Mouse (Mus musculus) hindbrain, embryonic 12.5 days (tissue): ENCODE results near the gene Trim38. TPM values are rescaled to one million over a fixed set of nuclear protein-coding genes. Genes with fewer than 3 reads are reported as not detected.

Experiments used
- ATAC-seq: fragments of 200-750 bp; cut with Nextera tagmentation; 2 replicates; pipeline ENCODE4 v1.8.0; 2017; ENCODE audit warnings: moderate TSS enrichment; ENCODE audit not compliant: low FRiP score
- H3K27ac ChIP-seq: fragments of 300-500 bp; sonication (generic); 2 replicates; pipeline ENCODE4 v1.5.1; 2016; ENCODE audit warnings: mild to moderate bottlenecking
- H3K27me3 ChIP-seq: fragments of 300-500 bp; sonication (generic); 2 replicates; pipeline ENCODE4 v1.6.1; 2016; ENCODE audit warnings: mild to moderate bottlenecking
- H3K36me3 ChIP-seq: fragments of 300-500 bp; sonication (generic); 2 replicates; pipeline ENCODE4 v1.6.1; 2016; ENCODE audit warnings: mild to moderate bottlenecking
- H3K4me1 ChIP-seq: fragments of 300-500 bp; sonication (generic); 2 replicates; pipeline ENCODE4 v1.6.1; 2016
- H3K4me2 ChIP-seq: fragments of 300-500 bp; sonication (generic); replicated peaks from 2 replicates; pipeline ENCODE4 v1.6.1; 2016; ENCODE audit warnings: mild to moderate bottlenecking
- H3K4me3 ChIP-seq: fragments of 300-500 bp; sonication (generic); 2 replicates; pipeline ENCODE4 v1.5.1; 2016; ENCODE audit warnings: mild to moderate bottlenecking
- H3K9ac ChIP-seq: fragments of 300-500 bp; sonication (generic); 2 replicates; pipeline ENCODE4 v1.6.1; 2016; ENCODE audit warnings: mild to moderate bottlenecking, moderate library complexity
- H3K9me3 ChIP-seq: fragments of 300-500 bp; sonication (generic); replicated peaks from 2 replicates; pipeline ENCODE4 v1.6.1; 2016; ENCODE audit warnings: mild to moderate bottlenecking
- WGBS: fragments of 180-500 bp; shearing (Covaris S2); methylation state at CpG from one replicate; pipeline ENCODE4 v1.1.7; 2016; 5-methylcytosine and 5-hydroxymethylcytosine counted together
- polyA plus RNA-seq: library from polyadenylated mRNA; unstranded; fragments of >200 nt; fragmentation: Nextera tagmentation; extraction: Ambion mirVana; gene quantifications from 2 replicates; pipeline ENCODE4 v1.2.1, GENCODE M21; 2016

Gene Trim38
- polyA plus RNA-seq, 1 experiment from 2014 or later = not detected

DNA sequence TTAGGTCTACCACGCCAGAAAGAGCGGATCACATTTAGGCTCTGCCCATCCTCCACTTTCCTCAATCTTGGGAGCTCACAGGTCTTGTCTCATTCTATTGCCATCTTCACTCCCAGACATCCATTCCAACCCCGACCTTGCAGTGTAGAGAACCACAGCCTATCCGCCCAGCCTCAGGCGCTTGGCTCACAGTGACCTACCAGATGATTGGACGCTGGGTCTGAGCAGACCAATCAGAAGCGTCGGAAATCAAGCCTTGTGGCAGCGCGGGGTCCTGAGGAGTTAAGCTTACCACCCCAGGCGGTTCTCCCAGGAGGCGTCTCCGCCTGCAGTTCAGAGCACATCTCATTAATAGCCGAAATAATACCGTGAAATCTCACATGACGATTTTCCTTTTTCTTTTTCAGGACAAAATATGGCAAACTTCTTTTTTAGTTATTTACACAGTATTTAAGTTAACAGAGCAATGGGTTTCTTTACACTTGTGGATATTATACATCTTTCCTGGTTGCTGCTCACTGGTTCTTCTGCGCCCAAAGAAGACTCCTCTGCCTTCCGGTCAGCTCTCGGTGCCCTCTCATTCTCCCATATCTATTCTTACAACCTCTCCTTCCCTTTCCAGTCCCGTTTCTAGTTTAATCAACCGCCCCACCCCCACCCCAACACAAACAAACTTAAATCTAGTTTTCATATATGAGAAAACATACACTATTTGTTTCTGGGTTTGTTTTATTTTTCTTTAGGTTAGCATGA lies 3.0 kb downstream of the Trim38 start:
- peak; percentile 85 for ATAC-seq
- no peak overlapping the region for H3K4me3 ChIP-seq
- WGBS = 23% methylated on average over 21 of the region's 21 CpGs

DNA sequence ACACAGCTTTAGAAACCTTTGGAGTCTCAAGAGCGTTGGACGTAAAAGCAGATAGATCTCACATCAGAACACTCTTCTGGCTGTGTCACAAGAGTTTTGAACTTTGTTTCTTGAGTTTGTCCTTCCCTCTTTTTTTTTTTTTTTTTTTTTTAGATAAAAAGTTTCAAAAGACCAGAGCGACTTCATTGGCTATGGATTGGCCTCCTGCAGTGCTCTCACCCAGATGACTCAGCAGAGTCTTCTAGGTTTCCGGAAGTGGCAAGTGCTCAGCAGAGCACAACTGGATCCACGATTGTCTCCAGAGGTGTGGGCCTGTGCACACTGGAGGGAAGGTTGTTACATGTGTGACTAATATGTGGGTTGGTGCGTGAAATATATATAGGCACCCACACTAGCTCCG lies 8.6 kb downstream of the Trim38 start:
- H3K36me3 ChIP-seq = no peaks in the 10 kb centered on the region

More for the DNA sequence above, 3.0 kb downstream of the Trim38 start:
- Histone ChIP-seq H3K4me2 (peak overlapping the region; percentile 38), H3K9ac (no peak overlapping the region), H3K36me3 (no peaks in the 10 kb centered on the region), H3K27ac (no peak overlapping the region), H3K27me3 (no peaks in the 10 kb centered on the region), H3K4me1 (peaks cover 4% of the 10 kb centered on the region; the same call in 1 of the 2 replicates), H3K9me3 (no peaks in the 10 kb centered on the region)

DNA sequence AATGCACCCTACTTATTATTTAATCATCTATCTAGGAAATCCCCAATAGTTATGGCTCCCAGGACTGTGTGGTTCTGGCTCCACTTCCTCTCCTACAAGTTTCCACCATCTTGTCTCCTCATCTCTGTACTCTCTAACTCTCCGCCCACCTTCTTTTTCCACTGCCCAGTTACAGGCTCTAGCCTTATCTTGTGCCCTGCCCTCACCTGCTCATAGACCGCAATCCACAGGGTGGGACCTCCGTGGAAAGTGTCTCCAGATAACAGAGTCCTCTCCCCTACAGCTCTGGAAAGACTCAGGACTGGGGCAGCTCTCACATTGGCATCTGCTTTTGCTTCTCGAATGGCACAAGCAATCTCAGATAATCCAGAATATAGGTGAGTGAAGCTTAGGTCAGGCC lies 9.3 kb downstream of the Trim38 start:
- H3K4me2 ChIP-seq = no peak overlapping the region
- no peak overlapping the region for H3K27ac ChIP-seq
- no peak overlapping the region for H3K9ac ChIP-seq
- 90% methylated on average over 4 of the region's 4 CpGs for WGBS
- H3K27me3 ChIP-seq = no peaks in the 10 kb centered on the region
- ATAC-seq = no peak
- no peaks in the 10 kb centered on the region for H3K36me3 ChIP-seq
- no peaks in the 10 kb centered on the region for H3K4me1 ChIP-seq
- no peaks in the 10 kb centered on the region for H3K9me3 ChIP-seq
- no peak overlapping the region for H3K4me3 ChIP-seq

More for the DNA sequence above, 8.6 kb downstream of the Trim38 start:
- WGBS = 92% methylated on average over 7 of the region's 7 CpGs
- H3K9ac ChIP-seq = no peak overlapping the region
- ATAC-seq = no peak
- H3K9me3 ChIP-seq = no peaks in the 10 kb centered on the region
- no peaks in the 10 kb centered on the region for H3K4me1 ChIP-seq
- H3K27me3 ChIP-seq = no peaks in the 10 kb centered on the region
- no peak overlapping the region for H3K27ac ChIP-seq
- H3K4me2 ChIP-seq = no peak overlapping the region
- no peak overlapping the region for H3K4me3 ChIP-seq

GRCm38 (mm10) chr13:23792520-23792919 lies 22.8 kb downstream of the Trim38 start:
- H3K27ac ChIP-seq = no peak overlapping the region
- ATAC-seq = no peak
- H3K36me3 ChIP-seq = no peaks in the 10 kb centered on the region
- H3K9ac ChIP-seq = no peak overlapping the region
- WGBS = 50% methylated on average over 2 of the region's 2 CpGs
- H3K4me1 ChIP-seq = no peaks in the 10 kb centered on the region
- no peak overlapping the region for H3K4me3 ChIP-seq
- no peaks in the 10 kb centered on the region for H3K27me3 ChIP-seq
- no peaks in the 10 kb centered on the region for H3K9me3 ChIP-seq
- H3K4me2 ChIP-seq = no peak overlapping the region

GRCm38 (mm10) chr13:23799405-23799804 lies 29.7 kb downstream of the Trim38 start:
- 82% methylated on average over 5 of the region's 5 CpGs for WGBS
- H3K4me3 ChIP-seq = no peak overlapping the region
- H3K4me2 ChIP-seq = no peak overlapping the region
- no peak overlapping the region for H3K27ac ChIP-seq
- no peaks in the 10 kb centered on the region for H3K27me3 ChIP-seq
- no peak overlapping the region for H3K9ac ChIP-seq
- no peaks in the 10 kb centered on the region for H3K4me1 ChIP-seq
- no peaks in the 10 kb centered on the region for H3K9me3 ChIP-seq
- no peaks in the 10 kb centered on the region for H3K36me3 ChIP-seq
- no peak for ATAC-seq

DNA sequence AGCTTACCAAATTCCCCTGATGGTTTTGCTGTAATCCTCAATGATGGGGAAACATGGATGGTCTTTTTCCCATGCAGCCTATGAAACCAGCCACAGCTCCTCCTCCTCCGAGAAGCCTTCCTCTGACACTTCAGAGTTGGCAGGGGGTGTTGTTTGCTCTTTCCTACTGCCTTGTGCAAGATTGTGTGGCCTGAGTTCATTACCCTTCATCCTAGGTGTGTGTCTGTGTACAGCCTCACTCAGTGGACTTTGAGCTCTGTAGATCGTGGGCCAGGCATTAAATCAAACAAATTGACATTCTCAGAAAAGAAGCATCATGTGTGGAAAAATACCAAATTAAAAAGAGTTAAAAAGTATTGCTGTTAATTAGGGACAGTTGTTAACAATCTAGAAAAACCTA lies 34.8 kb downstream of the Trim38 start:
- Histone ChIP-seq H3K27ac (no peak overlapping the region), H3K4me2 (no peak overlapping the region), H3K4me1 (no peaks in the 10 kb centered on the region), H3K36me3 (no peaks in the 10 kb centered on the region), H3K4me3 (no peak overlapping the region), H3K27me3 (no peaks in the 10 kb centered on the region), H3K9ac (no peak overlapping the region), H3K9me3 (no peaks in the 10 kb centered on the region)
- 88% methylated on average over 2 of the region's 2 CpGs for WGBS
- no peak for ATAC-seq

GRCm38 (mm10) chr13:23806422-23807052 lies 36.8 kb downstream of the Trim38 start, which contains the start of gene Slc17a2:
Slc17a2 (plus strand) TSS chr13:23806993.
- Histone ChIP-seq H3K9me3 (no peaks in the 10 kb centered on the region), H3K4me3 (no peak within 1 kb of the TSS), H3K4me1 (no peaks in the 10 kb centered on the region), H3K9ac (no peak within 1 kb of the TSS), H3K4me2 (no peak within 1 kb of the TSS), H3K27me3 (no peaks in the 10 kb centered on the region), H3K27ac (no peak within 1 kb of the TSS), H3K36me3 (no peaks in the 10 kb centered on the region)
- no peak for ATAC-seq
- 91% methylated on average over 15 of the region's 15 CpGs for WGBS

DNA sequence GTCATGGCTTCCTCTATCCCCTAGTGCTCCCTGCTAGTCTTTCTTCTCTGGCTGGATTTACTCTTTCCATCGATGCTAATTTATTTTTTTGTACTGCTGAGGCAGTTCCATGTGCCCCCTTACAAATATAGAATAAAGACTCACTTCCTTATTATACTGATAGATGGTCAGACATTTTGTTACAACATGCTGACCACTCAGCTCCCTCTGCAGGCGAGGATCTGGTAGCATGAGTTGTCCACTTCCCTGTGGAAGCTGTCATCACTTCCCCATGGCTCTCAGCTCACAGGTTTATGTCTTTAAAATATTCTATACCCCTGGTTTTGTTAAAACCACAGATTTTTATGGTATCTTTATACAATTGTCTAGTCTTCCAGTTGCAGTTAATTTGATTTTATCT lies 46.4 kb downstream of the Trim38 start:
- WGBS = 73% methylated on average over 2 of the region's 2 CpGs
- no peak overlapping the region for H3K4me2 ChIP-seq

GRCm38 (mm10) chr13:23820179-23820940 lies 50.6 kb downstream of the Trim38 start:
- Histone ChIP-seq H3K9me3 (no peaks in the 10 kb centered on the region), H3K4me2 (no peak overlapping the region), H3K27ac (no peak overlapping the region), H3K4me3 (no peak overlapping the region), H3K9ac (no peak overlapping the region), H3K4me1 (no peaks in the 10 kb centered on the region), H3K36me3 (no peaks in the 10 kb centered on the region), H3K27me3 (no peaks in the 10 kb centered on the region)
- ATAC-seq = no peak
- 73% methylated on average over 4 of the region's 4 CpGs for WGBS

More for the DNA sequence above, 46.4 kb downstream of the Trim38 start:
- Histone ChIP-seq H3K36me3 (no peaks in the 10 kb centered on the region), H3K9ac (no peak overlapping the region), H3K27me3 (no peaks in the 10 kb centered on the region), H3K9me3 (no peaks in the 10 kb centered on the region), H3K4me3 (no peak overlapping the region), H3K27ac (no peak overlapping the region), H3K4me1 (no peaks in the 10 kb centered on the region)
- ATAC-seq = no peak

- WGBS = 91% methylated on average over 3 of the region's 3 CpGs
- Histone ChIP-seq H3K27ac (no peak overlapping the region), H3K4me1 (no peaks in the 10 kb centered on the region), H3K4me3 (no peak overlapping the region), H3K4me2 (no peak overlapping the region), H3K27me3 (no peaks in the 10 kb centered on the region), H3K36me3 (no peaks in the 10 kb centered on the region), H3K9ac (no peak overlapping the region), H3K9me3 (no peaks in the 10 kb centered on the region)
- ATAC-seq = no peak
These were observed 52.5 kb downstream of the Trim38 start for GRCm38 (mm10) chr13:23822213-23822612.

DNA sequence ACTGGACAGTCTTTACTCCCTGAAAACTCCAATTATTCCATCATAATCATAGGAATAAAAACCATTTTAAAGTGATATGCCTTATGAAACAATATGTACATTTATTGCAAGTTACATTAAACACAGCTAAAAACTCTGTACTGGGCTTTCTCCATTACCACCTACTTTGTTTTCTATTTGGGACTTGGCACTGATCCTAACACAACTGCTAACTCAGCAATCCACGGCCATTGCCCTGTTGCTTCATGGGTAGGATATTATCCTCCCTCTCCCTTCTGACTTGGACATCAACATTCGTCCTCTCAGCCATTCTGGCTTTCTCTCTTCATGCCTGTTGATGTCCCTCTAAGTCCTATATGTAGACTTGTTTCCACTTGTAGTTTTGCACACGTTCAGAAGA lies 56.9 kb downstream of the Trim38 start:
- ATAC-seq = no peak
- no peaks in the 10 kb centered on the region for H3K9me3 ChIP-seq
- H3K27me3 ChIP-seq = no peaks in the 10 kb centered on the region
- no peak overlapping the region for H3K27ac ChIP-seq
- H3K4me3 ChIP-seq = no peak overlapping the region
- no peaks in the 10 kb centered on the region for H3K4me1 ChIP-seq
- WGBS = 70% methylated on average over 3 of the region's 3 CpGs
- H3K36me3 ChIP-seq = no peaks in the 10 kb centered on the region
- no peak overlapping the region for H3K9ac ChIP-seq
- H3K4me2 ChIP-seq = no peak overlapping the region

GRCm38 (mm10) chr13:23833053-23833452 lies 63.3 kb downstream of the Trim38 start:
- 17% methylated on average over 6 of the region's 6 CpGs for WGBS
- ATAC-seq = no peak
- no peak overlapping the region for H3K9ac ChIP-seq

More at GRCm38 (mm10) chr13:23833053-23833452, 63.3 kb downstream of the Trim38 start:
- no peak overlapping the region for H3K4me2 ChIP-seq
- H3K9me3 ChIP-seq = no peaks in the 10 kb centered on the region
- no peaks in the 10 kb centered on the region for H3K27me3 ChIP-seq
- H3K27ac ChIP-seq = no peak overlapping the region
- no peaks in the 10 kb centered on the region for H3K36me3 ChIP-seq
- no peaks in the 10 kb centered on the region for H3K4me1 ChIP-seq
- no peak overlapping the region for H3K4me3 ChIP-seq
